Mouse (Mus musculus): ENCODE data around the gene Elp4. TPM values are rescaled to one million over a fixed set of nuclear protein-coding genes. Genes with fewer than 3 reads are reported as not detected.

Gene Elp4
- polyA plus RNA-seq (2015; fragmentation: Nextera tagmentation; extraction: Ambion mirVana): 25.5 and 28.2 TPM in 2 replicates

GRCm38 (mm10) chr2:105903896-105904756 is at the start of gene Elp4, which contains the start of gene Immp1l:
Elp4 (minus strand) TSS chr2:105904564.
Immp1l (plus strand) TSS chr2:105904638.
- H3K27me3 ChIP-seq (replicated peaks; ENCODE audit: control insufficient read depth, insufficient read depth, low read length): no peaks in the 10 kb centered on the region
- peak within 1 kb of the TSS; percentile 91 for H3K9ac ChIP-seq (ENCODE audit: low read depth, low read length)
- peak within 1 kb of the TSS; percentile 57 for H3K27ac ChIP-seq (ENCODE audit: low read length)
- WGBS: under 1% methylated on average over 39 of the region's 39 CpGs
- H3K36me3 ChIP-seq (ENCODE audit: control insufficient read depth, insufficient read depth, low read length): no peaks in the 10 kb centered on the region
- no peaks in the 10 kb centered on the region for H3K9me3 ChIP-seq (ENCODE audit: control insufficient read depth, low read length)
- peak within 1 kb of the TSS; percentile 76 for H3K4me2 ChIP-seq (ENCODE audit: low read depth, low read length)
- peak within 1 kb of the TSS; percentile 88 for H3K4me3 ChIP-seq (ENCODE audit: low read length)
- 0 out of 2 replicates have a peak, but pooled peaks cover 3% of the 10 kb centered on the region for H3K4me1 ChIP-seq (ENCODE audit: control insufficient read depth, insufficient read depth, low read length)
- peak; percentile 100 for ATAC-seq

- no peak for ATAC-seq
- no peaks in the 10 kb centered on the region for H3K9me3 ChIP-seq (ENCODE audit: control insufficient read depth, low read length)
- H3K4me2 ChIP-seq (ENCODE audit: low read depth, low read length): no peak overlapping the region
- 78% methylated on average over 4 of the region's 4 CpGs for WGBS
- H3K27me3 ChIP-seq (replicated peaks; ENCODE audit: control insufficient read depth, insufficient read depth, low read length): no peaks in the 10 kb centered on the region
- no peaks in the 10 kb centered on the region for H3K36me3 ChIP-seq (ENCODE audit: control insufficient read depth, insufficient read depth, low read length)
- no peak overlapping the region for H3K4me3 ChIP-seq (ENCODE audit: low read length)
- no peaks in the 10 kb centered on the region for H3K4me1 ChIP-seq (ENCODE audit: control insufficient read depth, insufficient read depth, low read length)
- no peak overlapping the region for H3K27ac ChIP-seq (ENCODE audit: low read length)
- no peak overlapping the region for H3K9ac ChIP-seq (ENCODE audit: low read depth, low read length)
Observed at GRCm38 (mm10) chr2:105953862-105954261, 49.5 kb upstream of the Elp4 start.

GRCm38 (mm10) chr2:105951350-105951940 is 47.1 kb upstream of the Elp4 start:
- ATAC-seq: peak; percentile 53; the same call in 1 of the 2 replicates
- WGBS: 60% methylated on average over 1 of the region's 1 CpGs
- no peak overlapping the region for H3K4me2 ChIP-seq (ENCODE audit: low read depth, low read length)

GRCm38 (mm10) chr2:105950131-105950530 is 45.8 kb upstream of the Elp4 start:
- WGBS: 97% methylated on average over 2 of the region's 2 CpGs
- H3K36me3 ChIP-seq (ENCODE audit: control insufficient read depth, insufficient read depth, low read length): no peaks in the 10 kb centered on the region
- no peaks in the 10 kb centered on the region for H3K27me3 ChIP-seq (replicated peaks; ENCODE audit: control insufficient read depth, insufficient read depth, low read length)
- no peaks in the 10 kb centered on the region for H3K9me3 ChIP-seq (ENCODE audit: control insufficient read depth, low read length)
- H3K9ac ChIP-seq (ENCODE audit: low read depth, low read length): no peak overlapping the region
- H3K27ac ChIP-seq (ENCODE audit: low read length): no peak overlapping the region
- H3K4me3 ChIP-seq (ENCODE audit: low read length): no peak overlapping the region
- H3K4me1 ChIP-seq (ENCODE audit: control insufficient read depth, insufficient read depth, low read length): no peaks in the 10 kb centered on the region
- H3K4me2 ChIP-seq (ENCODE audit: low read depth, low read length): no peak overlapping the region
- no peak for ATAC-seq

More at GRCm38 (mm10) chr2:105951350-105951940, 47.1 kb upstream of the Elp4 start:
- H3K36me3 ChIP-seq (ENCODE audit: control insufficient read depth, insufficient read depth, low read length): no peaks in the 10 kb centered on the region
- no peaks in the 10 kb centered on the region for H3K27me3 ChIP-seq (replicated peaks; ENCODE audit: control insufficient read depth, insufficient read depth, low read length)
- no peak overlapping the region for H3K9ac ChIP-seq (ENCODE audit: low read depth, low read length)
- no peaks in the 10 kb centered on the region for H3K4me1 ChIP-seq (ENCODE audit: control insufficient read depth, insufficient read depth, low read length)
- H3K27ac ChIP-seq (ENCODE audit: low read length): no peak overlapping the region
- no peak overlapping the region for H3K4me3 ChIP-seq (ENCODE audit: low read length)
- H3K9me3 ChIP-seq (ENCODE audit: control insufficient read depth, low read length): no peaks in the 10 kb centered on the region

- H3K4me2 ChIP-seq (ENCODE audit: low read depth, low read length): no peak overlapping the region
- no peaks in the 10 kb centered on the region for H3K9me3 ChIP-seq (ENCODE audit: control insufficient read depth, low read length)
- H3K9ac ChIP-seq (ENCODE audit: low read depth, low read length): no peak overlapping the region
- ATAC-seq: no peak
- H3K36me3 ChIP-seq (ENCODE audit: control insufficient read depth, insufficient read depth, low read length): no peaks in the 10 kb centered on the region
- 74% methylated on average over 5 of the region's 5 CpGs for WGBS
- H3K4me3 ChIP-seq (ENCODE audit: low read length): no peak overlapping the region
- H3K4me1 ChIP-seq (ENCODE audit: control insufficient read depth, insufficient read depth, low read length): no peaks in the 10 kb centered on the region
- no peak overlapping the region for H3K27ac ChIP-seq (ENCODE audit: low read length)
- no peaks in the 10 kb centered on the region for H3K27me3 ChIP-seq (replicated peaks; ENCODE audit: control insufficient read depth, insufficient read depth, low read length)
Observed at GRCm38 (mm10) chr2:105917623-105918346, 13.4 kb upstream of the Elp4 start.

GRCm38 (mm10) chr2:105916671-105917070 is 12.3 kb upstream of the Elp4 start:
- no peak overlapping the region for H3K27ac ChIP-seq (ENCODE audit: low read length)
- H3K4me3 ChIP-seq (ENCODE audit: low read length): no peak overlapping the region
- H3K36me3 ChIP-seq (ENCODE audit: control insufficient read depth, insufficient read depth, low read length): no peaks in the 10 kb centered on the region
- no peak overlapping the region for H3K9ac ChIP-seq (ENCODE audit: low read depth, low read length)
- H3K9me3 ChIP-seq (ENCODE audit: control insufficient read depth, low read length): no peaks in the 10 kb centered on the region
- no peaks in the 10 kb centered on the region for H3K4me1 ChIP-seq (ENCODE audit: control insufficient read depth, insufficient read depth, low read length)
- H3K27me3 ChIP-seq (replicated peaks; ENCODE audit: control insufficient read depth, insufficient read depth, low read length): no peaks in the 10 kb centered on the region
- no peak for ATAC-seq
- no peak overlapping the region for H3K4me2 ChIP-seq (ENCODE audit: low read depth, low read length)
- 89% methylated on average over 1 of the region's 1 CpGs for WGBS

GRCm38 (mm10) chr2:105913655-105914366 is 9.4 kb upstream of the Elp4 start:
- no peaks in the 10 kb centered on the region for H3K4me1 ChIP-seq (ENCODE audit: control insufficient read depth, insufficient read depth, low read length)
- H3K27ac ChIP-seq (ENCODE audit: low read length): no peak overlapping the region
- WGBS: 79% methylated on average over 6 of the region's 6 CpGs
- no peak overlapping the region for H3K4me3 ChIP-seq (ENCODE audit: low read length)
- H3K9ac ChIP-seq (ENCODE audit: low read depth, low read length): no peak overlapping the region
- H3K9me3 ChIP-seq (ENCODE audit: control insufficient read depth, low read length): no peaks in the 10 kb centered on the region
- no peaks in the 10 kb centered on the region for H3K36me3 ChIP-seq (ENCODE audit: control insufficient read depth, insufficient read depth, low read length)
- no peak for ATAC-seq
- no peak overlapping the region for H3K4me2 ChIP-seq (ENCODE audit: low read depth, low read length)
- no peaks in the 10 kb centered on the region for H3K27me3 ChIP-seq (replicated peaks; ENCODE audit: control insufficient read depth, insufficient read depth, low read length)

GRCm38 (mm10) chr2:105910611-105911010 is 6.2 kb upstream of the Elp4 start:
- Histone ChIP-seq H3K27ac (ENCODE audit: low read length) (no peak overlapping the region), H3K36me3 (ENCODE audit: control insufficient read depth, insufficient read depth, low read length) (no peaks in the 10 kb centered on the region), H3K27me3 (replicated peaks; ENCODE audit: control insufficient read depth, insufficient read depth, low read length) (no peaks in the 10 kb centered on the region), H3K4me3 (ENCODE audit: low read length) (no peak overlapping the region), H3K9ac (ENCODE audit: low read depth, low read length) (no peak overlapping the region), H3K4me1 (ENCODE audit: control insufficient read depth, insufficient read depth, low read length) (0 out of 2 replicates have a peak, but pooled peaks cover under 1% of the 10 kb centered on the region), H3K4me2 (ENCODE audit: low read depth, low read length) (no peak overlapping the region), H3K9me3 (ENCODE audit: control insufficient read depth, low read length) (no peaks in the 10 kb centered on the region)
- ATAC-seq: peak; percentile 33; the same call in 1 of the 2 replicates
- 82% methylated on average over 3 of the region's 3 CpGs for WGBS
